Mouse (Mus musculus): ENCODE results near the gene Marco. TPM values are rescaled to one million over a fixed set of nuclear protein-coding genes. Genes with fewer than 3 reads are reported as not detected.

Gene Marco
- not detected in 2 replicates for total RNA-seq (2012; rRNA removed)
- polyA plus RNA-seq (2012; ENCODE audit: insufficient read depth in 1 of 2, insufficient read length in 2 of 2, low read depth in 1 of 2, low replicate concordance in 2 of 2, missing spikeins in 1 of 2): not detected

DNA sequence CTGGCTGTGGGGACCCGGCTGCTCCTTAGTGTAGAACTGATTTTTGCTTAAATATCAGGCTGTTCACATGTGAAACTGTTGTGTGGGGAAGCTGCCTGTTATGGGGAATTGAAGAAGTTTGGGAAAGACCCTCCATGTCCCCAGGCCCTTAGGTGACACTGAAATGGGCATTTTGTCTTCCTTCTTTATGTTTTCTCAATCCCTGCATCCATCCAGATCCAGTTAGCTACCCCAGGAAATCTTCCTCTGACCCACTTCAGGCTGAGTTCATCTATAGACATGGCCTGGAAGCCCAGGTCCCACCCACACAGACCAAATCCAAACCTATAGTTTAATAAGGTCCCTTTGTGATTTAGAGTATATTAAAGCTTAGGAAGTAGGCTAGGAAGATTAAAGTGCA lies at the start of gene Marco:
Gene Marco (minus strand): TSS at position 101 of the 400 bp plus-strand sequence.
- H3K27me3 ChIP-seq (ENCODE audit: control insufficient read depth in 1 of 2, insufficient read depth in 2 of 2, low read length in 2 of 2): no peaks in the 10 kb centered on the region
- H3K79me2 ChIP-seq (ENCODE audit: control insufficient read depth, insufficient read depth, low read length, poor library complexity): no peaks in the 10 kb centered on the region
- TF ChIP-seq HCFC1 (IDR thresholded peaks at IDR 0.05; ENCODE audit: low read depth, low read length): no peak
- no peak for TF ChIP-seq MEF2A (IDR thresholded peaks at IDR 0.05; ENCODE audit: extremely low read depth, insufficient replicate concordance, low read depth, low read length, poor library complexity, severe bottlenecking)
- no peak for TF ChIP-seq NRF1 (IDR thresholded peaks at IDR 0.05; ENCODE audit: insufficient read depth, low read depth, low read length, poor library complexity, severe bottlenecking)
- no peak for TF ChIP-seq SMC3 (IDR thresholded peaks at IDR 0.05; ENCODE audit: low read depth, low read length)
- H3K4me3 ChIP-seq (ENCODE audit: control insufficient read depth in 1 of 2, insufficient read depth in 1 of 2, low read depth in 2 of 2, low read length in 2 of 2): no peak within 1 kb of the TSS
- no peak for DNase-seq (ENCODE audit: low read depth, low spot score)
- no peak within 1 kb of the TSS for H3K27ac ChIP-seq (ENCODE audit: control insufficient read depth, low read depth, low read length)
- no peak within 1 kb of the TSS for H3K9ac ChIP-seq (ENCODE audit: control insufficient read depth, low read depth, low read length, poor library complexity, severe bottlenecking)
- no peaks in the 10 kb centered on the region for H3K4me1 ChIP-seq (ENCODE audit: control insufficient read depth in 1 of 2, insufficient read depth in 2 of 2, low read length in 2 of 2)
- no peaks in the 10 kb centered on the region for H3K9me3 ChIP-seq (replicated peaks; ENCODE audit: insufficient read depth, low read length)
- no peaks in the 10 kb centered on the region for H3K36me3 ChIP-seq (ENCODE audit: control insufficient read depth in 1 of 2, insufficient read depth in 2 of 2, low read length in 2 of 2)

DNA sequence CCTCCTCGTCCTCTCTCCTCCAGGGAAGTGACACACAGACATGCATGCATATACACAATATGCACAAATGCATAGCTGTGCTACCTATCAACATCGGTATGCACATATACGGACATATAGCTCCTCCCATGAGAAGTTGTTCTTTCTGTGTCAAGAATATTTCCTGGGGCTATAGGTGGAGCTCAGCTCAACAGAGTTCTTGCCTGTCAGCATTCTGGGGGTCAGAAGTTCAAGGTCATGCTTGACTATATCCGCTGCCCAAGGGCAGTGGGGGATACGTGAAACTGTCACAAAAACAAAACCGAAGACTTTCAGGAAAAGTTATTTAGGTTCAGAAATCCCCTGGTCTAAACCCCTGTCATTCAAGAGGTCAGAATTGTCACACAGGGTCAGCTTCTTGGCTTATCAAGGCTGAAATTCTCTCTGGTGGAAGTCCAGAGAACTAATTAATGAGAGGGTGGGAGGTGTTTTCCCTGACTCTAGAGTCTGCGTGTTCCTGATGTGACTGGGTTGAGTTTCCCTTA lies 34.7 kb upstream of the Marco start:
- no peaks in the 10 kb centered on the region for H3K27me3 ChIP-seq (ENCODE audit: control insufficient read depth in 1 of 2, insufficient read depth in 2 of 2, low read length in 2 of 2)
- no peak for DNase-seq (ENCODE audit: low read depth, low spot score)
- H3K9me3 ChIP-seq (replicated peaks; ENCODE audit: insufficient read depth, low read length): no peaks in the 10 kb centered on the region
- TF ChIP-seq MYB (IDR thresholded peaks at IDR 0.05; ENCODE audit: low read depth, low read length): no peak
- H3K9ac ChIP-seq (ENCODE audit: control insufficient read depth, low read depth, low read length, poor library complexity, severe bottlenecking): no peak overlapping the region
- no peak overlapping the region for H3K4me3 ChIP-seq (ENCODE audit: control insufficient read depth in 1 of 2, insufficient read depth in 1 of 2, low read depth in 2 of 2, low read length in 2 of 2)
- no peaks in the 10 kb centered on the region for H3K36me3 ChIP-seq (ENCODE audit: control insufficient read depth in 1 of 2, insufficient read depth in 2 of 2, low read length in 2 of 2)
- H3K4me1 ChIP-seq (ENCODE audit: control insufficient read depth in 1 of 2, insufficient read depth in 2 of 2, low read length in 2 of 2): no peaks in the 10 kb centered on the region
- no peak overlapping the region for H3K27ac ChIP-seq (ENCODE audit: control insufficient read depth, low read depth, low read length)
- no peaks in the 10 kb centered on the region for H3K79me2 ChIP-seq (ENCODE audit: control insufficient read depth, insufficient read depth, low read length, poor library complexity)

DNA sequence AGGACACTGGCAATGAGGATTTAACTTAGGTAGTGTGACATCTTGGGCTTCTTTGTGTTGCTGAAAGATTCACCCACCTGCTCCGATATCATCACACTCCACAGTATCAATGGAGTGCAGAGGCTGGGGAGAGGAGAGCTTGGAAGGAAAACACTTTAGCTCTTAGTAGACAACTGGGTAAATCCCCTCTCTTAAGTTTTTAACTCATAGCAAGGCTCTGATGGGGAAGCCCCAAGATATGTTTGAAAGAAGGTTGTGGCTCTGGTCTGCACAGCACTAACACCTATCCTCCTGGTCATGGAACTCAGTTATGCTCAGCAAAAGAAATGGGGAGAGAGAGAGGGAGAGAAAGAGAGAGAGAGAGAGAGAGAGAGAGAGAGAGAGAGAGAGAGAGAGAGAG lies 32.2 kb upstream of the Marco start:
- DNase-seq (ENCODE audit: low read depth, low spot score): no peak
- H3K27me3 ChIP-seq (ENCODE audit: control insufficient read depth in 1 of 2, insufficient read depth in 2 of 2, low read length in 2 of 2): no peaks in the 10 kb centered on the region
- H3K36me3 ChIP-seq (ENCODE audit: control insufficient read depth in 1 of 2, insufficient read depth in 2 of 2, low read length in 2 of 2): no peaks in the 10 kb centered on the region
- TF ChIP-seq NRF1 (IDR thresholded peaks at IDR 0.05; ENCODE audit: insufficient read depth, low read depth, low read length, poor library complexity, severe bottlenecking) (no peak), POLR2AphosphoS2 (IDR thresholded peaks at IDR 0.05; ENCODE audit: low read length) (no peak), ETS1 (IDR thresholded peaks at IDR 0.05; ENCODE audit: low read depth, low read length) (no peak), JUND (IDR thresholded peaks at IDR 0.05; ENCODE audit: low read depth, low read length) (no peak), SMC3 (IDR thresholded peaks at IDR 0.05; ENCODE audit: low read depth, low read length) (no peak), RAD21 (IDR thresholded peaks at IDR 0.05; ENCODE audit: low read depth, low read length) (no peak)
- H3K79me2 ChIP-seq (ENCODE audit: control insufficient read depth, insufficient read depth, low read length, poor library complexity): no peaks in the 10 kb centered on the region
- H3K4me1 ChIP-seq (ENCODE audit: control insufficient read depth in 1 of 2, insufficient read depth in 2 of 2, low read length in 2 of 2): no peaks in the 10 kb centered on the region
- no peak overlapping the region for H3K27ac ChIP-seq (ENCODE audit: control insufficient read depth, low read depth, low read length)
- no peak overlapping the region for H3K4me3 ChIP-seq (ENCODE audit: control insufficient read depth in 1 of 2, insufficient read depth in 1 of 2, low read depth in 2 of 2, low read length in 2 of 2)
- H3K9ac ChIP-seq (ENCODE audit: control insufficient read depth, low read depth, low read length, poor library complexity, severe bottlenecking): no peak overlapping the region
- no peaks in the 10 kb centered on the region for H3K9me3 ChIP-seq (replicated peaks; ENCODE audit: insufficient read depth, low read length)
